Mouse (Mus musculus): ENCODE data around the gene Ift140. TPM values are rescaled to one million over a fixed set of nuclear protein-coding genes. Genes with fewer than 3 reads are reported as not detected.

Ift140 gene
- total and polyA plus RNA-seq, 3 experiments, result 3.4 to 9.0 TPM; not detected in 1

- no peak; the same call in 1 of the 2 replicates for TF ChIP-seq MYC (IDR thresholded peaks at IDR 0.05; ENCODE audit: low read depth, low read length)
- TF ChIP-seq JUND (IDR thresholded peaks at IDR 0.05; ENCODE audit: low read depth, low read length), result no peak
- TF ChIP-seq MAFK (IDR thresholded peaks at IDR 0.05; ENCODE audit: borderline replicate concordance, low read depth, low read length), result no peak
These were observed 627 bp downstream of the Ift140 start (continued) for GRCm38 (mm10) chr17:25016292-25017132.

DNA sequence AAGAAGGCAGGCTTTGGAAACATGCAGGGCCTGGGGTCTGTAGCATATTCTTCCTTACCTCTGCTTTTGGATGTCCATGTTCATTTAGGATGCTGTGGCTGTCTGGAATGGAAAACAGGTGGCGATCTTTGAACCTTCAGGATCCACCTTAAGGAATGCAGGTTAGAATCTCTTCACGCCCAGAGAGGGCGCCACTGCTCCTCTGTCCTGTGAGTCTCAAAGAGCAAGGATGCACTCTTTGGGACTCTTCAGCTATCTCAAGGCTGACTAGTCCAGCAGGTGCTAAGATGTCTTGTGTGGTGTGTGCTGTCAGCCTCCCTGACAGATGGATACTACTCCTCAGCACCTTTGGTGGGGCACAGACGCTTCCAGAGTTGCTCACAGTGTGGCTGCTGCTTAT, 20.3 kb downstream of the Ift140 start:
- Histone ChIP-seq H3K36me3 (ENCODE audit: control insufficient read depth in 1 of 2, insufficient read depth in 2 of 2, low read length in 2 of 2) (no peaks in the 10 kb centered on the region), H3K4me1 (ENCODE audit: control insufficient read depth in 1 of 2, insufficient read depth in 2 of 2, low read length in 2 of 2) (peaks cover 0 to 6% of the 10 kb centered on the region in 2 experiments; a peak in 1 of 4 replicates), H3K9ac (ENCODE audit: control insufficient read depth, low read depth, low read length, poor library complexity, severe bottlenecking) (no peak overlapping the region), H3K27me3 (ENCODE audit: control insufficient read depth in 1 of 2, insufficient read depth in 2 of 2, low read length in 2 of 2) (no peaks in the 10 kb centered on the region), H3K4me3 (ENCODE audit: control insufficient read depth in 1 of 2, insufficient read depth in 1 of 2, low read depth in 2 of 2, low read length in 2 of 2) (no peak overlapping the region), H3K27ac (ENCODE audit: control insufficient read depth, low read depth, low read length) (no peak overlapping the region), H3K9me3 (replicated peaks; ENCODE audit: insufficient read depth, low read length) (no peaks in the 10 kb centered on the region), H3K79me2 (ENCODE audit: control insufficient read depth, insufficient read depth, low read length, poor library complexity) (no peaks in the 10 kb centered on the region)
- TF ChIP-seq GATA1 (IDR thresholded peaks at IDR 0.05; ENCODE audit: low read depth, low read length) (no peak), CTCF (IDR thresholded peaks at IDR 0.05 in 2 of 3, conservative IDR thresholded peaks at IDR 0.05 in 1 of 3; ENCODE audit: control insufficient read depth in 1 of 3, insufficient read depth in 1 of 3, low read depth in 2 of 3, low read length in 3 of 3, poor library complexity in 1 of 3, severe bottlenecking in 1 of 3) (peak; percentile 32 to 48 (median 47)), ZNF384 (IDR thresholded peaks at IDR 0.05; ENCODE audit: low read depth, low read length) (no peak), POLR2AphosphoS5 (IDR thresholded peaks at IDR 0.05; ENCODE audit: borderline replicate concordance, low read depth, low read length) (no peak), ZKSCAN1 (IDR thresholded peaks at IDR 0.05; ENCODE audit: low read depth, low read length) (peak; percentile 38; the same call in 1 of the 2 replicates), TAL1 (IDR thresholded peaks at IDR 0.05; ENCODE audit: low read length) (no peak), MXI1 (IDR thresholded peaks at IDR 0.05; ENCODE audit: low read depth, low read length) (no peak), GABPA (IDR thresholded peaks at IDR 0.05; ENCODE audit: low read depth, low read length) (no peak)
- no peak for DNase-seq (ENCODE audit: low read depth, low spot score)

- no peak overlapping the region for H3K9ac ChIP-seq (ENCODE audit: control insufficient read depth, low read depth, low read length, poor library complexity, severe bottlenecking)
- H3K4me1 ChIP-seq (ENCODE audit: control insufficient read depth in 1 of 2, insufficient read depth in 2 of 2, low read length in 2 of 2), result no peaks in the 10 kb centered on the region
- H3K4me3 ChIP-seq (ENCODE audit: control insufficient read depth in 1 of 2, insufficient read depth in 1 of 2, low read depth in 2 of 2, low read length in 2 of 2), result no peak overlapping the region
- H3K27ac ChIP-seq (ENCODE audit: control insufficient read depth, low read depth, low read length), result no peak overlapping the region
- TF ChIP-seq ZMIZ1 (IDR thresholded peaks at IDR 0.05; ENCODE audit: low read depth, low read length) (no peak), CTCF (IDR thresholded peaks at IDR 0.05 in 2 of 3, conservative IDR thresholded peaks at IDR 0.05 in 1 of 3; ENCODE audit: control insufficient read depth in 1 of 3, insufficient read depth in 1 of 3, low read depth in 2 of 3, low read length in 3 of 3, poor library complexity in 1 of 3, severe bottlenecking in 1 of 3) (no peak), MXI1 (IDR thresholded peaks at IDR 0.05; ENCODE audit: low read depth, low read length) (no peak), MYB (IDR thresholded peaks at IDR 0.05; ENCODE audit: low read depth, low read length) (no peak), MAX (IDR thresholded peaks at IDR 0.05; ENCODE audit: low read length) (no peak), ZKSCAN1 (IDR thresholded peaks at IDR 0.05; ENCODE audit: low read depth, low read length) (no peak), SMC3 (IDR thresholded peaks at IDR 0.05; ENCODE audit: low read depth, low read length) (no peak), ELF1 (IDR thresholded peaks at IDR 0.05; ENCODE audit: low read depth, low read length) (no peak), MAFK (IDR thresholded peaks at IDR 0.05; ENCODE audit: borderline replicate concordance, low read depth, low read length) (no peak), KAT2A (conservative IDR thresholded peaks at IDR 0.05; ENCODE audit: low read depth, low read length) (no peak)
- no peak for DNase-seq (ENCODE audit: low read depth, low spot score)
- no peaks in the 10 kb centered on the region for H3K36me3 ChIP-seq (ENCODE audit: control insufficient read depth in 1 of 2, insufficient read depth in 2 of 2, low read length in 2 of 2)
- no peaks in the 10 kb centered on the region for H3K79me2 ChIP-seq (ENCODE audit: control insufficient read depth, insufficient read depth, low read length, poor library complexity)
- no peaks in the 10 kb centered on the region for H3K9me3 ChIP-seq (replicated peaks; ENCODE audit: insufficient read depth, low read length)
- no peaks in the 10 kb centered on the region for H3K27me3 ChIP-seq (ENCODE audit: control insufficient read depth in 1 of 2, insufficient read depth in 2 of 2, low read length in 2 of 2)
These were observed 29.0 kb downstream of the Ift140 start for GRCm38 (mm10) chr17:25044879-25045278.

Data from MEL (cell line).